Mouse (Mus musculus) liver, postnatal 0 days (tissue): ENCODE data around the gene Dcaf10.

Source experiments
- CTCF ChIP-seq: sonication (generic); IDR thresholded peaks from 2 replicates; pipeline ENCODE4 v1.5.1; 2016; ENCODE audit warnings: antibody characterized with exemption, low read depth
- EP300 ChIP-seq: IDR thresholded peaks from 2 replicates; pipeline ENCODE4 v1.6.1; 2016; ENCODE audit warnings: antibody characterized with exemption, low read depth, mild to moderate bottlenecking

- TF ChIP-seq CTCF: no peak
- TF ChIP-seq EP300: no peak
Observed at GRCm38 (mm10) chr4:45374879-45375278, 33.0 kb downstream of the Dcaf10 start.
